ENCODE assay signal across 26 mouse cellular contexts in the genomic region with DNA sequence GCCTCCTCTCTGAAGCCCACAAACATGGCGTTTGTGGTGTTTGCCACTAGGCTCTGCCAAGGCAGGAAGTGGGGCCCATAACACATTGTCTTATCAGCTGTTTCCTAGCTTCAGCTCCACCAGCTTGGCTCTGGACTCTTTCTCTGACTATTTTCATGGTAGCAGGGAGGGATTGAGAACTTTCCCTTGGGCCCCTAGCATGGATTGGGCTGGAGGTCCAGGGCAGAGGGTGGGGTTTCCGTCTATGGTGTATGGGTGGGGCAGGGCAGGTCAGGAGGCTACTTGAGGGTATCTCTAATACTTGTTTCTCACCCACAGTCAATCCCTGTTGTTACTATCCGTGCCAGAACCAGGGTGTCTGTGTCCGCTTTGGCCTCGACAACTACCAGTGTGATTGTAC. TPM values are rescaled to one million over a fixed set of nuclear protein-coding genes. Genes with fewer than 3 reads are reported as not detected.
A peak's percentile ranks its signal among the peaks of the same experiment; 100 is the strongest.
DNase-seq lines count a peak whose midpoint lies in the region; ATAC-seq and TF ChIP-seq lines count a peak whose summit lies in the region.
"Had no signal": no experiment of that assay in that cellular context is flagged by ENCODE, and none has a peak within 500 bp of the region (broad histone marks: within the 10 kb centered on the region; RNA-seq: fewer than 3 reads in every experiment).

No protein-coding gene starts in this region.

- DNase-seq in heart, postnatal 10 days, result no peak
- no peak for DNase-seq in lung, postnatal 4 days
- DNase-seq in 416B (ENCODE audit: low read depth), result peak; percentile 43
- no peak for DNase-seq in MEL (ENCODE audit: low read depth, low spot score)
- no peak for DNase-seq in embryo, embryonic 9.5 days (ENCODE audit: extremely low spot score)
- DNase-seq in thymus, postnatal 4 days, result no peak
- DNase-seq: adrenal gland, adult 2 months; adrenal gland, postnatal 25 days; B cell, adult 2 months; cerebellum, adult 18-20 months; cerebellum, adult 9-11 months; cerebellum, postnatal 36 days; gastrocnemius, adult 2 months; gastrocnemius, postnatal 25 days; heart, postnatal 4 days had no signal

- TF ChIP-seq POLR2A in MEL (IDR thresholded peaks at IDR 0.05; ENCODE audit: control insufficient read depth in 1 of 2, insufficient read depth in 1 of 2, low read depth in 1 of 2, low read length in 2 of 2, poor library complexity in 1 of 2), result no peak

- H3K4me2 ChIP-seq in heart, embryonic 15.5 days, result no peak overlapping the region
- no peak overlapping the region for H3K4me2 ChIP-seq in lung, embryonic 15.5 days
- H3K4me2 ChIP-seq: embryonic facial prominence, embryonic 15.5 days; hindbrain, embryonic 12.5 days had no signal

- no peaks in the 10 kb centered on the region for H3K9me3 ChIP-seq in heart, embryonic 15.5 days (replicated peaks)
- H3K9me3 ChIP-seq in lung, embryonic 15.5 days, result no peaks in the 10 kb centered on the region
- H3K9me3 ChIP-seq in MEL (replicated peaks; ENCODE audit: insufficient read depth, low read length), result no peaks in the 10 kb centered on the region
- H3K9me3 ChIP-seq: embryonic facial prominence, embryonic 15.5 days; forebrain, embryonic 10.5 days; hindbrain, embryonic 12.5 days had no signal

- no peak for TF ChIP-seq RAD21 in MEL (IDR thresholded peaks at IDR 0.05; ENCODE audit: low read depth, low read length)

- TF ChIP-seq EP300 in MEL (IDR thresholded peaks at IDR 0.05; ENCODE audit: low read depth in 1 of 2, low read length in 2 of 2), result no peak

- H3K36me3 ChIP-seq in heart, embryonic 15.5 days, result 0 out of 2 replicates have a peak, but pooled peaks cover 6% of the 10 kb centered on the region
- H3K36me3 ChIP-seq in lung, embryonic 15.5 days, result peaks cover 9% of the 10 kb centered on the region; the same call in 1 of the 2 replicates
- peaks cover 0 to 2% of the 10 kb centered on the region in 2 experiments; a peak in 1 of 4 replicates for H3K36me3 ChIP-seq in MEL (ENCODE audit: control insufficient read depth in 1 of 2, insufficient read depth in 2 of 2, low read length in 2 of 2)
- H3K36me3 ChIP-seq: embryonic facial prominence, embryonic 15.5 days; forebrain, embryonic 10.5 days; G1E; hindbrain, embryonic 12.5 days had no signal

- no peak overlapping the region for H3K9ac ChIP-seq in heart, embryonic 15.5 days
- no peak overlapping the region for H3K9ac ChIP-seq in lung, embryonic 15.5 days
- no peak overlapping the region for H3K9ac ChIP-seq in MEL (ENCODE audit: control insufficient read depth, low read depth, low read length, poor library complexity, severe bottlenecking)
- H3K9ac ChIP-seq: embryonic facial prominence, embryonic 15.5 days; hindbrain, embryonic 12.5 days had no signal

- 70% methylated on average over 5 of the region's 5 CpGs for WGBS in heart, embryonic 15.5 days
- WGBS in lung, embryonic 15.5 days, result 83% methylated on average over 5 of the region's 5 CpGs

- H3K4me1 ChIP-seq in heart, embryonic 15.5 days (replicated peaks), result peaks cover 34% of the 10 kb centered on the region
- H3K4me1 ChIP-seq in lung, embryonic 15.5 days, result peaks cover 42% of the 10 kb centered on the region
- peaks cover 0 to 9% of the 10 kb centered on the region in 2 experiments; a peak in 1 of 4 replicates for H3K4me1 ChIP-seq in MEL (ENCODE audit: control insufficient read depth in 1 of 2, insufficient read depth in 2 of 2, low read length in 2 of 2)

- H3K27ac ChIP-seq in heart, embryonic 15.5 days, result peak overlapping the region; percentile 59
- peak overlapping the region; percentile 79 for H3K27ac ChIP-seq in lung, embryonic 15.5 days
- H3K27ac ChIP-seq in MEL (ENCODE audit: control insufficient read depth, low read depth, low read length), result no peak overlapping the region
- H3K27ac ChIP-seq: embryonic facial prominence, embryonic 15.5 days; forebrain, embryonic 10.5 days; gastrocnemius, adult 2 months; hindbrain, embryonic 12.5 days had no signal

- no peak for ATAC-seq in heart, embryonic 15.5 days (replicated peaks; ENCODE audit: insufficient number of reproducible peaks, insufficient read depth, low FRiP score, low read depth)
- ATAC-seq in lung, embryonic 15.5 days (ENCODE audit: borderline replicate concordance, extremely low read depth, low FRiP score, low TSS enrichment), result no peak
- ATAC-seq: activated CD4-positive, CD25-positive, alpha-beta regulatory T cell, adult 4 months; CD4-positive, CD25-positive, alpha-beta regulatory T cell, adult 4 months; forebrain, embryonic 14.5 days; inflammation-experienced regulatory T-cells, adult 6 months had no signal

- H3K4me3 ChIP-seq in heart, embryonic 15.5 days, result no peak overlapping the region
- no peak overlapping the region for H3K4me3 ChIP-seq in lung, embryonic 15.5 days
- H3K4me3 ChIP-seq in MEL (ENCODE audit: control insufficient read depth in 1 of 2, insufficient read depth in 1 of 2, low read depth in 2 of 2, low read length in 2 of 2), result no peak overlapping the region
- H3K4me3 ChIP-seq: embryonic facial prominence, embryonic 15.5 days; erythroblast, embryonic 14.5 days; forebrain, embryonic 10.5 days; gastrocnemius, adult 2 months; hindbrain, embryonic 12.5 days had no signal

- intact Hi-C loops in heart, postnatal 10 days (cut with DNase I), result loop anchor here (5.0 kb wide), 1 partner anchor 40 kb away; no protein-coding TSS in a partner anchor

- TF ChIP-seq CTCF in MEL (IDR thresholded peaks at IDR 0.05 in 2 of 3, conservative IDR thresholded peaks at IDR 0.05 in 1 of 3; ENCODE audit: control insufficient read depth in 1 of 3, insufficient read depth in 1 of 3, low read depth in 2 of 3, low read length in 3 of 3, poor library complexity in 1 of 3, severe bottlenecking in 1 of 3), result no peak

- no peaks in the 10 kb centered on the region for H3K27me3 ChIP-seq in heart, embryonic 15.5 days
- H3K27me3 ChIP-seq in lung, embryonic 15.5 days, result no peaks in the 10 kb centered on the region
- no peaks in the 10 kb centered on the region for H3K27me3 ChIP-seq in MEL (ENCODE audit: control insufficient read depth in 1 of 2, insufficient read depth in 2 of 2, low read length in 2 of 2)
- H3K27me3 ChIP-seq: hindbrain, embryonic 12.5 days had no signal

- no peaks in the 10 kb centered on the region for H3K79me2 ChIP-seq in MEL (ENCODE audit: control insufficient read depth, insufficient read depth, low read length, poor library complexity)

TF ChIP-seq in MEL, 35 proteins besides CTCF, POLR2A, EP300 and RAD21:
- TF ChIP-seq KAT2A (conservative IDR thresholded peaks at IDR 0.05; ENCODE audit: low read depth, low read length) (no peak), USF1 (IDR thresholded peaks at IDR 0.05; ENCODE audit: low read depth, low read length) (no peak), ETS1 (IDR thresholded peaks at IDR 0.05; ENCODE audit: low read depth, low read length) (0 out of 2 replicates have a peak, but pooled peaks have one; percentile 8), NELFE (IDR thresholded peaks at IDR 0.05; ENCODE audit: low read depth, low read length) (no peak), CHD2 (IDR thresholded peaks at IDR 0.05; ENCODE audit: low read length) (no peak)
TF ChIP-seq in MEL: peak in this region for 1.

RNA-seq across cellular contexts. Expression of a gene that starts 6.7 kb away (rescaled TPM):
- polyA plus RNA-seq in heart, embryonic 15.5 days (2015; fragmentation: Nextera tagmentation; extraction: Ambion mirVana), result 23.0 and 29.7 TPM in 2 replicates
- total RNA-seq in heart, postnatal 10 days (2021), result 10 to 100 TPM; 15.5 to 16.0 TPM
- 48.9 and 54.9 TPM in 2 replicates for polyA plus RNA-seq in lung, embryonic 15.5 days (2015; fragmentation: Nextera tagmentation; extraction: Ambion mirVana)
- 2.6 and 3.9 TPM in 2 replicates for total RNA-seq in MEL (2012; rRNA removed)
- polyA plus RNA-seq in MEL (2012; ENCODE audit: insufficient read depth in 1 of 2, insufficient read length in 2 of 2, low read depth in 1 of 2, low replicate concordance in 2 of 2, missing spikeins in 1 of 2), result 10 to 100 TPM in 1 of 2 experiments, not detected in 1; 20.0 TPM
